Mouse (Mus musculus) kidney, embryonic 14.5 days (tissue): ENCODE measurements around the gene Stk11. TPM values are rescaled to one million over a fixed set of nuclear protein-coding genes. Genes with fewer than 3 reads are reported as not detected.

Experiments used
- ATAC-seq: fragments of 200-750 bp; cut with Nextera tagmentation; 2 replicates; pipeline ENCODE4 v1.8.0; 2017; ENCODE audit warnings: moderate number of reproducible peaks, mild to moderate bottlenecking, moderate TSS enrichment, moderate library complexity; ENCODE audit not compliant: low FRiP score, low TSS enrichment
- H3K27ac ChIP-seq: fragments of 300-500 bp; sonication (generic); 2 replicates; pipeline ENCODE4 v1.5.1; 2014; ENCODE audit warnings: low read depth, mild to moderate bottlenecking, low read length, moderate library complexity, mixed read lengths
- H3K27me3 ChIP-seq: fragments of 300-500 bp; sonication (generic); 2 replicates; pipeline ENCODE4 v1.6.1; 2014; ENCODE audit warnings: mild to moderate bottlenecking, low read length; ENCODE audit not compliant: control insufficient read depth, insufficient read depth
- H3K36me3 ChIP-seq: fragments of 300-500 bp; sonication (generic); 2 replicates; pipeline ENCODE4 v1.6.1; 2014; ENCODE audit warnings: low read length, mixed read lengths; ENCODE audit not compliant: control insufficient read depth, insufficient read depth
- H3K4me1 ChIP-seq: fragments of 300-500 bp; sonication (generic); 2 replicates; pipeline ENCODE4 v1.6.1; 2014; ENCODE audit warnings: low read length, mixed read lengths; ENCODE audit not compliant: control insufficient read depth, insufficient read depth
- H3K4me2 ChIP-seq: fragments of 300-500 bp; sonication (generic); replicated peaks from 2 replicates; pipeline ENCODE4 v1.6.1; 2014; ENCODE audit warnings: low read depth, mild to moderate bottlenecking, low read length
- H3K4me3 ChIP-seq: fragments of 300-500 bp; sonication (generic); 2 replicates; pipeline ENCODE4 v1.5.1; 2014; ENCODE audit warnings: mild to moderate bottlenecking, low read length
- H3K9ac ChIP-seq: fragments of 300-500 bp; sonication (generic); 2 replicates; pipeline ENCODE4 v1.6.1; 2014; ENCODE audit warnings: low read depth, mild to moderate bottlenecking, low read length, moderate library complexity
- H3K9me3 ChIP-seq: fragments of 300-500 bp; sonication (generic); 2 replicates; pipeline ENCODE4 v1.6.1; 2016; ENCODE audit warnings: low read length; ENCODE audit not compliant: control insufficient read depth
- WGBS: fragments of 180-500 bp; shearing (Covaris S2); extraction: QIAGEN DNeasy Blood & Tissue Kit; methylation state at CpG from one replicate; pipeline ENCODE4 v1.1.7; 2014; 5-methylcytosine and 5-hydroxymethylcytosine counted together
- polyA plus RNA-seq: library from polyadenylated mRNA; unstranded; fragments of >200 nt; fragmentation: Nextera tagmentation; extraction: Ambion mirVana; gene quantifications from 2 replicates; pipeline ENCODE4 v1.2.1, GENCODE M21; 2014

Gene Stk11
- polyA plus RNA-seq, 1 experiment from 2014 or later, result 26.6 TPM

- Histone ChIP-seq H3K4me3 (no peak overlapping the region), H3K9me3 (no peaks in the 10 kb centered on the region), H3K9ac (peak overlapping the region; percentile 42; the same call in 1 of the 2 replicates), H3K36me3 (peaks cover 61% of the 10 kb centered on the region), H3K4me1 (peaks cover 21% of the 10 kb centered on the region), H3K27me3 (peaks cover 7% of the 10 kb centered on the region), H3K4me2 (peak overlapping the region; percentile 39), H3K27ac (no peak overlapping the region)
- 10% methylated on average over 52 of the region's 55 CpGs for WGBS
- peak; percentile 56 for ATAC-seq
Measured at GRCm38 (mm10) chr10:80131316-80131951, 15.8 kb downstream of the Stk11 start.

- 24% methylated on average over 27 of the region's 27 CpGs for WGBS
- H3K4me3 ChIP-seq, result no peak overlapping the region
Measured at GRCm38 (mm10) chr10:80131952-80132350, 16.3 kb downstream of the Stk11 start.

GRCm38 (mm10) chr10:80133226-80133849 lies 17.7 kb downstream of the Stk11 start:
- Histone ChIP-seq H3K36me3 (peaks cover 42% of the 10 kb centered on the region), H3K4me2 (no peak overlapping the region), H3K4me3 (no peak overlapping the region), H3K27ac (no peak overlapping the region), H3K4me1 (peaks cover 41% of the 10 kb centered on the region), H3K9me3 (no peaks in the 10 kb centered on the region), H3K27me3 (peaks cover 23% of the 10 kb centered on the region), H3K9ac (no peak overlapping the region)
- WGBS, result 76% methylated on average over 8 of the region's 8 CpGs
- ATAC-seq, result no peak

More at GRCm38 (mm10) chr10:80131952-80132350, 16.3 kb downstream of the Stk11 start:
- peak; percentile 25; the same call in 1 of the 2 replicates for ATAC-seq
- Histone ChIP-seq H3K4me2 (peak overlapping the region; percentile 39), H3K9ac (peak overlapping the region; percentile 42; the same call in 1 of the 2 replicates), H3K9me3 (no peaks in the 10 kb centered on the region), H3K27me3 (peaks cover 12% of the 10 kb centered on the region), H3K36me3 (peaks cover 56% of the 10 kb centered on the region), H3K27ac (no peak overlapping the region), H3K4me1 (peaks cover 27% of the 10 kb centered on the region)

- no peaks in the 10 kb centered on the region for H3K9me3 ChIP-seq
- peaks cover 48% of the 10 kb centered on the region for H3K4me1 ChIP-seq
- no peak overlapping the region for H3K27ac ChIP-seq
- H3K9ac ChIP-seq, result no peak overlapping the region
- ATAC-seq, result no peak
- H3K4me3 ChIP-seq, result no peak overlapping the region
- H3K4me2 ChIP-seq, result no peak overlapping the region
- H3K27me3 ChIP-seq, result peaks cover 23% of the 10 kb centered on the region
- 85% methylated on average over 9 of the region's 9 CpGs for WGBS
- peaks cover 32% of the 10 kb centered on the region for H3K36me3 ChIP-seq
Measured at GRCm38 (mm10) chr10:80134421-80134820, 18.8 kb downstream of the Stk11 start.

- peaks cover 23% of the 10 kb centered on the region for H3K27me3 ChIP-seq
- no peak overlapping the region for H3K4me3 ChIP-seq
- peaks cover 45% of the 10 kb centered on the region for H3K4me1 ChIP-seq
- ATAC-seq, result no peak
- H3K9me3 ChIP-seq, result no peaks in the 10 kb centered on the region
- H3K9ac ChIP-seq, result no peak overlapping the region
- WGBS, result 82% methylated on average over 10 of the region's 10 CpGs
- H3K36me3 ChIP-seq, result peaks cover 24% of the 10 kb centered on the region
- no peak overlapping the region for H3K27ac ChIP-seq
- no peak overlapping the region for H3K4me2 ChIP-seq
Measured at GRCm38 (mm10) chr10:80135161-80135560, 19.6 kb downstream of the Stk11 start.

GRCm38 (mm10) chr10:80135641-80136040 lies 20.0 kb downstream of the Stk11 start:
- Histone ChIP-seq H3K27ac (no peak overlapping the region), H3K4me3 (no peak overlapping the region), H3K36me3 (peaks cover 20% of the 10 kb centered on the region), H3K4me2 (no peak overlapping the region), H3K27me3 (peaks cover 23% of the 10 kb centered on the region), H3K4me1 (peaks cover 40% of the 10 kb centered on the region), H3K9ac (no peak overlapping the region), H3K9me3 (no peaks in the 10 kb centered on the region)
- ATAC-seq, result no peak
- WGBS, result 90% methylated on average over 1 of the region's 1 CpGs

GRCm38 (mm10) chr10:80136179-80136951 lies 20.8 kb downstream of the Stk11 start:
- Histone ChIP-seq H3K4me3 (peak overlapping the region; percentile 77), H3K27ac (no peak overlapping the region), H3K9me3 (no peaks in the 10 kb centered on the region), H3K27me3 (peaks cover 23% of the 10 kb centered on the region), H3K4me1 (peaks cover 37% of the 10 kb centered on the region), H3K9ac (peak overlapping the region; percentile 44), H3K36me3 (peaks cover 12% of the 10 kb centered on the region), H3K4me2 (peak overlapping the region; percentile 99)
- no peak for ATAC-seq
- 13% methylated on average over 33 of the region's 49 CpGs for WGBS

GRCm38 (mm10) chr10:80136952-80137625 lies 21.5 kb downstream of the Stk11 start:
- peak overlapping the region; percentile 99 for H3K4me2 ChIP-seq
- H3K27me3 ChIP-seq, result peaks cover 23% of the 10 kb centered on the region
- WGBS, result 7% methylated on average over 29 of the region's 29 CpGs
- H3K9ac ChIP-seq, result peak overlapping the region; percentile 44; the same call in 1 of the 2 replicates
- peaks cover 11% of the 10 kb centered on the region; the same call in 1 of the 2 replicates for H3K36me3 ChIP-seq
- no peak for ATAC-seq
- peaks cover 32% of the 10 kb centered on the region for H3K4me1 ChIP-seq
- no peaks in the 10 kb centered on the region for H3K9me3 ChIP-seq
- H3K4me3 ChIP-seq, result peak overlapping the region; percentile 77
- no peak overlapping the region for H3K27ac ChIP-seq
